Mouse (Mus musculus) erythroid progenitor cell, adult 5-6 weeks (primary cell): Measurements from ENCODE around the gene Lrrc56. TPM values are rescaled to one million over a fixed set of nuclear protein-coding genes. Genes with fewer than 3 reads are reported as not detected.

ENCODE experiments used
- ATAC-seq: replicated peaks from 2 replicates; pipeline ENCODE4 v1.8.0; 2016; ENCODE audit warnings: moderate number of reproducible peaks, mild to moderate bottlenecking, moderate TSS enrichment, inconsistent platforms; ENCODE audit not compliant: poor library complexity, low FRiP score, severe bottlenecking
- total RNA-seq, 2 experiments: library from RNA; stranded (forward) in 1 of 2; stranded (reverse) in 1 of 2; fragments of 150-400 nt in 1 of 2; fragments of 186-747, 209-891 nt in 1 of 2; gene quantifications; 2 replicates each; pipeline versions ENCODE4 v1.2.3 to v1.2.4; 2015 to 2017; ENCODE audit warnings: low replicate concordance in 2 of 2

The Lrrc56 gene
- total RNA-seq, 2 experiments from 2014 or later, result 3.6 to 8.8 TPM

DNA sequence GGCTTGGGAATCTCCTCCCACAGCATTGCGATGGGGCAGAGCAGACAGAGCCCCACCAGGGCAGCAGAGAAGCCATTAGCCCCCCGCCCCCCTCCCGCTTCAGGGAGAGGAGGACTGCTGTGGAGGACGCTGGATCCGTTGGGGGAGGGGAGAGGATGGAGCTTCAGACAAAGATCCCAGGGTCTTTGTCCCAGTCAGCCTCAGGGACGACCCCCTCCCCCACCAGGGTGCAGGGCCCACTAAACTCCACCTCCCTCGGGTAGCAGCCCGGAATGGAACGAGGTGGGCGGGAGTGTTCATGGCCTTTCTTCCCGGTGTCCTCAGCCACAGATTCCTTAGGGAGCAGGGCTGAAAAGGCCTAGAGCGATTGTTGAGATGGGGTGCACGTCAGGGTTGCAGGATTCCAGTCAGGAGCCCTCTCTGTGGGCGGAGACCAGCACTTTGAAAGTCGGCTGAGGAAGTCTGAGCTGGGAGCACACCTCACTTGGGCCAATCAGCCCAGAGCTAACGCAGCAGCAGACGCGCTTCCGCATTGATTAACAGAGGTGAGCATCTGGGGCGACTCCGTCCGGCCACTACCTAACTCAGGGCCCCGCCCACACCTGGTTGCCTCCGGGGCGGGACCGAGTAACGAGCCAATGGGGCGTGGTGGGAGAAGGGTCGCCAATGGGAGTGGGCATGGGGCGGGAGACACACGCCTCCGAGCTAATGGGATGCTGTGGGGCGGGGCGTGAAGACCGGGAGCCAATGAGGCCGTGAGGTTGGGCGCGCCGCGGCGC, 21.3 kb downstream of the Lrrc56 start, which contains the start of gene Rassf7:
Gene Rassf7 (plus strand): TSS at position 760 of the 779 bp plus-strand sequence.
- peak; percentile 88 for ATAC-seq

DNA sequence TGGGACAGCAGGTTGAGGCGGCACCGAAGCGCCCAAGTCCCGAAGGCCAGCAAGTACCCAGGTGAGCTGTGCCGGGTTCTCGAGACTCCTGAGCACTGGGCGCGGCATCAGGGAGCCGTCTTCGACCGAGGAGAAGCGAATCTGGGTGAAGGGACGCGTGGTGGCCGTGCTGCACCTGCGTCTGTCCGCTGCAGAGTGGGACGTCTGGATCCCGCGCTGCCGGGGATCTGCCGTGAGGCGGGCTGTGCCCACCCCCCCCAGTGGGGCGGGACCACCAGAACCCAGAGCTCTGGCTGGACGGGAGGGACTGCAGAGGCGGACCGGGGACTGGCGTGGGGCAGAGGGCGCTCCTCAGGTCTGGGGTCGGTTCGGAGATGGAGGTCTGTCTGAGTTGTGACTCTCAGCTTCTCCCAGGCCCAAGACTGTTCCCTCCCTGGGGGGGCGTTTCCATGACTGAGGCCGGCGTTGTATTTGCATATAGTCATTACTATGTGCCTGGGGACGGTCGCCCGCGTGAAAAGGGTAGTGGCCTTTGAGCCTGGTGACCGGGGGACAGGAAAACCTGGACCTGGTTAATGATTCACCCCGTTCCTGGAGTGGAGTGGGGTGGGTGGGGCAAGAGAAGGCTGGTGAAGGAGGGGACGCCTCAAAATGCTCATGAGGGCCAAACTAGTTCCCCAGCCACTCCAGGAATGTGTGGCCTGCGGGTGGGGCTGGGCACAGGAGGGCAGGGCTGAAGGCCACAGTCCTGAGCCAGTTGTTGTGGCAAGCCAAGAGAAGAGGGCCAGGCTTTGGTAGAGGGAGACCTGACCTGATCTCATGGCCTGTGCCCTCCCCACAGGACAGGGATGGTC, 22.1 kb downstream of the Lrrc56 start:
- peak; percentile 15 for ATAC-seq

DNA sequence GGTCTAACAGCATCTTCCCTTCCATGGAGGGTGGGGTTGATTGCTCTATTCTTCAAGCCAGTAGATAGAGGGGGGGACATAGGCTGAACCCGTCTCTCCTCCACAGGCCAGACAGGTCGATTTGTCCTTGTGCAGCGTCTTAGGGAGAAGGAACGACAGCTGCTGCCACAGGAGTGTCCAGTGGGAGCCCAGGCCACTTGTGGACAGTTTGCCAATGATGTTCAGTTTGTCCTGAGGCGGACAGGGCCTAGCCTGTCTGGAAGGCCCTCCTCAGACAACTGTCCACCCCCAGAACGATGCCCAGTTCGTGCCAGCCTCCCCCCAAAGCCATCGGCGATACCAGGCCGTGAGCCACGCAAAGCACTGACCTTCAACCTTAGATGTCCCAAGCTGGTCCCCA, 22.9 kb downstream of the Lrrc56 start:
- no peak for ATAC-seq

DNA sequence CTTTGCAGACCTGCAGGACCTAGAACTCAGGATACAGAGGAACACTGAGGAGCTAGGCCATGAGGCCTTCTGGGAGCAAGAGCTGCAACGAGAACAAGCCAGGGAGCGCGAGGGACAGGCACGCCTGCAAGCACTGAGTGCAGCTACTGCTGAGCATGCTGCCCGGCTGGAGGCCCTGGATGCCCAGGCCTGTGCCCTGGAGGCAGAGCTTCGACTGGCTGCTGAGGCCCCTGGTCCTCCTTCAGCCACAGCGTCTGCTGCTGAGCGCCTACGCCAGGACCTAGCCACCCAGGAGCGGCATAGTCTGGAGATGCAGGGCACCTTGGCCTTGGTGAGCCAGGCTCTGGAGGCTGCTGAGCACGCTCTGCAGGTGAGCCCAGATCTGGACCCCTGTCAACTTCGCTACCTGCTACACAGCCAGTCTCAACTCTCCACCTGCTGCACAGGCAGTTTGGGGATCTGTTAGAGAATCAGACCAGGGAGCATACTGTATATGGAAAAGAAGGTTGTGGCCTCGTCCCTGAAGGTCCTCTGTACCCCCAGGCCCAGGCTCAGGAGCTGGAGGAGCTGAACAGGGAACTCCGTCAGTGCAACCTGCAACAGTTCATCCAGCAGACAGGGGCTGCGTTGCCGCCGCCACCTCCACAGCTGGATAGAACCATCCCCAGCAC, 23.5 kb downstream of the Lrrc56 start:
- no peak for ATAC-seq

DNA sequence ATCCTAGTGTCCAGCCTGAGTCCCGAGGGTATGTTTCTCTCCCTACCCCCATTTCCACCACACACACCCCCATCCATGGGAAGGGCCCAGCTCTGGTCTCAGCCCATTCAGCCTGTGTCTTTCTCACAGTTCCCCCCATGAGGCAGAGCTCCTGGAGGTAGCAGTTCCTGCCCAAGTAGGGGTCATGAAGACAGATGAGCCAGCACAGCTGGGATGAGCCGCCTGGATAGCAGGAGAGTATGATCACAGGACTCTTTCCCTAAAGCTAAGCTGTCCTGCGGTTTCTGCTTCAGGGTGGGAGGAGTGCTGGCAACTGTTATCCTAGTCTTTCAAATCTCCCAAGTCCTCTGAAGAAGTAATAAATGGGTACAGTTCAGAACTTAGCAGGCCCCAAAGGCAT, 24.2 kb downstream of the Lrrc56 start:
- no peak for ATAC-seq

DNA sequence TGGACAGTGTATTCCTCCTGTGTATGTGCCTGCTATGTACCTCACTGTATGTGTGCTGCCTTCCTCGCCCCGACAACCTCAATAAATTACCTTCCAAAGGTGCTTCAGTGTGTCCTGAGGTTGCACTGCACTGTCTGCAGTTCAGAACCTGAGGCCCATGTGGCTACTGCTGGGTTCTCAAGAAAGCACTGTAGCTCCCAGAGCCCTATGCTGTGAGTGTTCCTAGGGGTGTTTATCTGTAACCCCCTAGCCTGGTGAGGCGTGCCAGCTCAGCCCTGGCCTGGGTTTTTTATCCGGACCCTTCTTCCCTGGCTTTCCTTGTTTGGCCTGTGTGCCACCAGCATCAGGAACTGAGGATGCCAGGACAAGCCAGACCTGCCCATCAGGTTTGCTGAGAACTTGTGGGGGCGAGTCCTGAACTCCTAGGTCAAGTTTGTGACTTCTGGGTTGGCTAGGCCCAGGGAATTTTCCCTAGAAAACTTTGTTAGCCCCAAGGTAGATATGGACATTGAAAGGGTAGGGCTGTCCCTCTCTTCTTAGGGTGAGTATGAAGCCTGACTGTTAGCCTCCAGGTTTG, 24.7 kb downstream of the Lrrc56 start:
- ATAC-seq, result no peak

DNA sequence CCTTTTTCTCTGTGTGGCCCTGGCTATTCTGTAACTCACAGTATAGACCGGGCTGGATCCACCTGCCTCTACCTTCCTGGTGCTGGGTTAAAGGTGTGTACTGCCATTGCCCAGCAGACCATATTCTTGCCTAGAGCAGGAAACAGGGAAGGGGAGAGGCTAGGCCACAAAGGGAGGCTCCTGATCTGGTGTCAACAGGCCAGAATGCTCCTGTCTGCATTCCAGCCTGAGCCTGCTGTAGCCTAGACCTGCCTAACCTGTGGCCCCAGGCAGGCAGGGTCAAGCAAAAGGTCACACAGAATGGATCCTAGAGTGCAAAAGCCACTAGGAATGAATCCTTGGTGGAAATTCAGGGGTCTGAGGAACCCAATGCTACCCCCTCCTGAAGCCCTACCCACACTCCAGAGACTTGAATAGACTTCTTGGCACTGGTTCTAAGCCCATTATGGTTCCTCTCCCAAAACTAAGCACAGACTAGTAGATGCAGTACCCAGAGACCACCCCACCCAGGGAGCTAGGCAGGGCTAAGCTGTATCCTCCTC, 25.7 kb downstream of the Lrrc56 start:
- ATAC-seq, result no peak

DNA sequence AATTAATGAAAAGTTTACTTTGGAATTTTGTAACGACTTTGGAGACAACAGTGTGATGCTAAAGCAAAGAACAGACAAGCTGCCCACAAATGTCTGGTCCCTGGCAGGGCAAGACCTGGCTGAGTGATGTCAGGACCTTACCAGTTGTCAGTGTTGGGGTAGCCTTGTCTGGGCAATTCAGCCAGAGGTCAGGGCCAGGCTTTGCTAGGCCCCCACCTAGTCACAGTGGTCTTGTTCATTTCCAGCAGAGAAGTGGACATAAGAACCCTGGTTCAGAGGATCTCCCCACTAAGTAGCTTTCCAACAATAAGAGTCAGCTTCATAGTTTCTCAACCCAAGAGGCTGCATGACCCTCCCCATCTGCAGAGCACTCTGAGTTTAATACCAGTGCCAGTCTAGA, 26.4 kb downstream of the Lrrc56 start:
- ATAC-seq, result no peak

DNA sequence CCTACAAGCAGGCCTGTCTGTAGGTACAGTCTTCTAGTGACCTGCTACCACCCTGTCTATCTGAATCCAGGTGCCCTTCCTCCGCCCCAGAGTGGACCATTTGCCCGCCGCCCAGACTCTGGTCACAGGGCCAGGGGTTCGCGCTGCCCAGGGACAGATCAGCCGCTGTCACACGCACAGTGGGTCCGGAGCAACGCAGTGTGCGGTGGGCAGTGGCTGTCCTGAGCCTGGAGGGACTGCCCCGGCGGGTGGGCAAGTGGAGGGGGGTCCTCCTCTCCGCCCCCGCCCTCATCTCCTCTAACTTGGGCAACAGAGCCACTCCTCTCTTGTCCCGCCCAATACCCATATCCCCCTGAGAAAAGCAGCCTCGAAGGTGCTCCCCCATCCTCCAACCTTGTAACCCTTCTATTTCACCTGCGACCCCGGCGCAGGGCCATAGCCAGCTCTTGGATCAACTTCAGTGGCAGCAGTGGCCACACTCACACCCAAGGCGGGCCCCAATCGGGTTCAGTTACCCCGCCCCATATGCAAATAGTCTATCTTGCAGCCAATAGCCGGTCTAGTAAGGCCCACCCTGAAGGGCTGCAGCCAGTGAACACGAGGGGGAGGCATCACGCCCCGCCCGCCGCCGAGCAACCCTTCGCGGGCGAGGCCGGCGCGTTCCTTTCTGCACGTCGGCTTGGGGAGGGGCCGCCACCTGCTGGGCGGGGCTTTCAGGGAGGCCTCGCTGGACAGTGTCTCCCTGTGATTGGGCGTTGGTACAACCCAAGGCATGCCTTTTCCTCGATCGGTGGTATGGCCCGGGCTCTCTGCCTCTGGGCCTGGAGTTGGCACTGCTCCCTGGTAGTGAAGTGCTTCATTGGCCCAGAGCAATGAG, 27.5 kb downstream of the Lrrc56 start:
- ATAC-seq, result peak; percentile 87

DNA sequence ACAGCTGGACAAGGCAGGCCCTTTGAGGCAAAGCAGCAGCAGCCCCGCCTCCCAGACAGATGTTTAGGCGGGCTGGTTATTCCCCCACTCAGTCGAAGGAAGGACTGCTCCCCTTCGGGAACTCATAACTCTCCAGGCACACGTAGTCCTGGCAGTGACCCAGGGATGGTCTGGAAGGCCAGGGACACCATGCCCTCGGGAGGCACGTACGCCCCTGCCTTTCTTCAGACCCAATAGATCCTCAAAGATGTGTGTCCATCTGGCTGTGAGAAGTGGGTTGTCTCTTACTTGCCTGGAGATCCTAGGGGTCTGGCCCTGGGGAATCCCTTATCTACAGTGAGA, 28.1 kb downstream of the Lrrc56 start:
- no peak for ATAC-seq

DNA sequence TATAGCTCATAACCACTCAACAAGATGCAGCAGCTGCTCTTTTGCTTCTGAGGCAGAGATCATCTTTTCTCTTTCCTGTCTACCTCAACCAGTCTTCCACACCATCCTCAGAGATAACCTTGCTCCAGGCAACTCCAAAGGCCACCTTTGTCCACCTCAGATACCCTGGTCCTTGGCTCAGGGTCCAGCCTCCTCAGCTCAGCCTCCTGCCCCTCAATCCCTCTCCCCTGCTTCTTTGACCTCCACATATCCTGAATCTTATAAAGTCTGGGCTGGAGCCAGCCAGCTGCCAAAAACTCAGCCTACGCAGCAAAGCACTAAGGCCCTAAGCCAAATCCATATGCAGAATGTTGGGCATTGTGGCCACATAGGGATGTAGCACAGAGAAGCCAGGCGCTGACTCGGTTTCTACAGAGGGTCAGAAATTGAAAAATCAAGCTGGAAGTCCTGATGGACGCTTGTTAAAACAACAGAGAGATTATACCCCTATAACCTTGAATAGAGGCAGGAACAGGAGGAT, 28.8 kb downstream of the Lrrc56 start:
- ATAC-seq, result no peak

DNA sequence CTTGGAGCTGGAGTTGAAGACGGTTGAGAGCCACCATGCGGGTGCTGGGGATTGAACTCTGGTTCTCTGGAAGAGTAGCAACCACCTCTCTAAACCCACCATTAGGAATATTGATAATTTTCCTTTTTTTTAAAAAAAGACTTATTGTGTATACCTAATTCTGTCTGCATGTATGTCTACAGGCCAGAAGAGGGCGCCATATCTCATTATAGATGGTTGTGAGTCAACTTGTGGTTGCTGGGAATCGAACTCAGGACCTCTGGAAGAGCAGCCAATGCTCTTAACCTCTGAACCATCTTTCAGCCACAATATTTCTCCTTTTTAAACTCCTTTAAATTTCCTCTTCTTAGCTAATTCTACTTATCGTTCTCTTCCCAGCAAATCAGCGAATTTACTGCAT, 32.6 kb downstream of the Lrrc56 start:
- ATAC-seq, result no peak

DNA sequence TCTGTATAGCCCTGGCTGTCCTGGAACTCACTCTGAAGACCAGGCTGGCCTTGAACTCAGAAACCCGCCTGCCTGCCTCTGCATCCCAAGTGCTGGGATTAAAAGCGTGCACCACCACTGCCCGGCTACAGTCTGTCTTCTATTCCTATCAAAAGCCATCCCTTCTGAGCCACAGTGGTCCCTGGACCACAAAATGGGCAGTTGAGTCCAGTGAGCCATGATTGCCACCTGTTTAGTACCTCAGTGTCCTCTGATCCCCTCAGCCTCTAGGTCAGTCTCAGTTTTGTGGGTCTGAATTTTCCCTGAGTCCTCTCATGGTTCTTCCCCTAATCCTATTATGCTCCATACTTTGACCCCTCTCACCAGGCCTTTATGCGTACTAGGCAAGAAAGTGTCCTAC, 33.8 kb downstream of the Lrrc56 start:
- 0 out of 2 replicates have a peak, but pooled peaks have one; percentile 1 for ATAC-seq

DNA sequence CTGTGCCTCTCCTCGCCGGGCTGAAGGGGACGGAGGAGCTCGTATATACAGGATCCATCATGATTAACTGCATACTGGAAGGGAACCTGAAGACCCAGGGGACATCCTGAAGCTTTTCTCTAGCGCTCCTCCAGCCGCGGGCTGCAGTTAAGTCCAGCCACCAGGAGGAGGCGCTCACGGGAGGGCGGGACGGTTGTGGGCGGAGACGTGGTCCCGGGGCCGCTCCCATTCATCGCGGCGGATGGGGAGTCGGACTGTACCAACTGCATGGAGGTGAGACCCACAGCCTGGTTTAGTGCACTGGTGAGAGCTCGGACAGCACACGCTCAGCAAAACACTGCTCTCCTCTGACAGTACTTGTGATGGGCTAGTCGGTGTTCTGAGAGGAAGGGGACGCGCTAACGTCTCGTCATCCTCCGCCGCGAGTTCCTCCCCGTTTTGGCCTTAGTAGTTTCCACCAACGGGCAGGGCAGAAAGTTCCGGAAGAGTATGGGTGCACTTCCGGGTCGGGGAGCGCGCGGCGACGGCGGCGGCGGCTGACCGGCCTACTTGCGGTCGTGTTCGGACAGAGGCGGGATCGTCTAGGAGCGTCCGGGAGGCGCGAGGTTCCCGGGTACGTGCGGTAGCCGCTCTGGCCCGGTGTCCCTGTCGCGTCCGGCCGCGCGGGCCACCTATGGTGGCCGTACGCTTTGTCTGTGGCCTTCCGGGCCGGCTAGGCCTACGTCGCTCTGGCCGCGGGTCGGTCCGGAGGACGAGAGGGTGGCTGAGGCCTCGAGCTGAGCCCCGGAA, 34.5 kb downstream of the Lrrc56 start, which contains the start of gene Phrf1:
Gene Phrf1 (plus strand): TSS at position 506 of the 789 bp plus-strand sequence.
- ATAC-seq, result peak; percentile 94

DNA sequence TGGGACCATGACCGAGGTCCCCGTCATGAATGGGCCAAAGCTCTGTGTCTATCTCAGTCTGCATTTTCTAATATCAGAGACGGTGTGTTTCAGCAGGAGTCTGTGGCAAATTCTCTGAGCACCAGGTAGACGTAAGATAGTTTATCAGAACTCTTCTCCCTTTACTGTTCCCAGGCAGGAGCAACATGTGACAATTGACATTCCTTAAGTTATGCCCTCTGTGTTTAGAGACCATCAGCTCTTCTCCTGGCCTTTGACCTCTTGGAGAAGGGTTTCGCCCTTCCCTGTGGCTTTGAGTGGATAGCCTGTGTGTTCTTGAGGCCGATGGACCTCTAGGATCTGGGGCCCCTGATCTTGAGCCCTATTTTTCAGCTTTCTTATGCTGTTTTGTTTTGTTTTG, 35.7 kb downstream of the Lrrc56 start:
- ATAC-seq, result no peak

DNA sequence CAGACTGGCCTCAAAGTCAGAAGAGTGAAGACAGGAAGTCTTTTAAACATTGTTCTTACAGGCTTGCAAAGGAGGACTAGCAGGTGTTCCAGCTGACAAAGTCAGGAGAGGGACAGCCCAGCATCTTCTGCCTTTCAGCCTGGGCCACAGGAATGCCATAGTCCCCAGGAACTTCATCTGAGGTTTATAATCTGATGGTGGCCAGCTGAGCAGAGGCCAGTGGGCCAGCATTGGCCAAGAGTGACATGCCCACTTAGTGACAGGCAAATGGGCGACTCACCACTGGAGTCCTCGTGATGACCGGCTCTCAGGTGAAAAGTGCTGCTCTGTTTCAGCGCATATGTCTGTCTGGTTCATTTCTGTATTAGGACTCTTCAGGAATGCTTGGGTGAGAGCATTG, 36.6 kb downstream of the Lrrc56 start:
- no peak for ATAC-seq

DNA sequence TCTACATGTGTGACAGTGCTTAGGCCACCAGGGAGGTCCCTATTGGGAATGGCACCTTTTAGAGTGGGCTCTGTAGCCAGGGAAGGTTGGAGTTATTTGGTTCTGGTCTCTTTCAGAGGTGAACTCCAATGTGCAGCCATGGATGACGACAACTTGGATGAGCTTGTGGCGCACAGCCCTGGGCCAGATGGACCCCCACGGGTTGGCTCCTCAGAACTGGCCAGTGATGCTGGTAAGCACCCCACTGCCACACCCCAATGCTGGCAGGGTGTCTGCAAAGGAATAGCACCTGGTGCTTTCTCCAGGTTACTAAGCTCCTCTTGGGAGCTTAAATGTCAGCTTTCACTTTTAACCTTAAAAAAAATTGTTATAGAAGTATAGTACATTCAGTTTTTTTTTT, 37.2 kb downstream of the Lrrc56 start:
- ATAC-seq, result no peak

DNA sequence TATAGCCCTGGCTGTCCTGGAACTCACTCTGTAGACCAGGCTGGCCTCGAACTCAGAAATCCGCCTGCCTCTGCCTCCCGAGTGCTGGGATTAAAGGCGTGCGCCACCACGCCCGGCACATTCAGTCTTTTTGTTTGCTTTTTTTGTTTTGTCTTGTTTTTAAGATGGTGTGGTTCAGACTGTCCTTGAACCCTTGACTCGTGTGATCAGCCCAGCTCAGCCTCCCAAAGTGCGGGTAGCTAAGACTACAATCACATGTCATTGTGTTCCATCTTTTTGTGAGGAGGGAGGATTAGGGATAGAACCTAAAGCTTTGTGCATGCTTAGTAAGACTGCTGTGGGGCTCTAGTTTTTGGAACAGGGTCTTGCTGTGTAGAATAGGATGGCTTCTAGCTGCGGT, 37.6 kb downstream of the Lrrc56 start:
- ATAC-seq, result no peak
